Mouse (Mus musculus) spleen, adult 2 months (tissue): ENCODE data around the gene Cldn3. TPM values are rescaled to one million over a fixed set of nuclear protein-coding genes. Genes with fewer than 3 reads are reported as not detected.

Experiments used
- DNase-seq, 2 experiments: peaks; one replicate each; pipeline versions ENCODE4 v3.0.0 to v3.0.0-alpha.2; 2012 to 2021; ENCODE audit warnings: low spot score in 2 of 2, low read depth in 1 of 2
- H3K27ac ChIP-seq: fragments of 200-500 bp; 2 replicates; pipeline ENCODE4 v1.5.1; 2012; ENCODE audit warnings: low read length, inconsistent platforms; ENCODE audit not compliant: insufficient read depth
- H3K27me3 ChIP-seq: fragments of 200-500 bp; 2 replicates; pipeline ENCODE4 v1.6.1; 2012; ENCODE audit warnings: mild to moderate bottlenecking, moderate library complexity, low read length, inconsistent platforms; ENCODE audit not compliant: control insufficient read depth, insufficient read depth
- H3K36me3 ChIP-seq: fragments of 200-500 bp; 2 replicates; pipeline ENCODE4 v1.6.1; 2012; ENCODE audit warnings: mild to moderate bottlenecking, low read length, inconsistent platforms; ENCODE audit not compliant: control insufficient read depth, insufficient read depth
- H3K4me1 ChIP-seq: fragments of 200-500 bp; 2 replicates; pipeline ENCODE4 v1.6.1; 2011; ENCODE audit warnings: inconsistent platforms; ENCODE audit not compliant: control insufficient read depth, insufficient read depth, insufficient read length
- H3K4me3 ChIP-seq: fragments of 200-500 bp; 2 replicates; pipeline ENCODE4 v1.5.1; 2011; ENCODE audit warnings: mild to moderate bottlenecking, inconsistent platforms; ENCODE audit not compliant: insufficient read depth, insufficient read length; ENCODE audit errors: extremely low read depth
- CTCF ChIP-seq: fragments of 200-500 bp; IDR thresholded peaks from 2 replicates; pipeline ENCODE4 v1.5.1; 2011; ENCODE audit warnings: mild to moderate bottlenecking, inconsistent platforms; ENCODE audit not compliant: insufficient read depth, insufficient read length, insufficient replicate concordance; ENCODE audit errors: extremely low read depth
- POLR2A ChIP-seq: fragments of 200-500 bp; IDR thresholded peaks from 2 replicates; pipeline ENCODE4 v1.6.1; 2011; ENCODE audit warnings: low read depth, low read length, inconsistent platforms
- WGBS: fragments of 180-500 bp; shearing (Covaris S2); methylation state at CpG from one replicate; pipeline ENCODE4 v1.1.7; 2018; 5-methylcytosine and 5-hydroxymethylcytosine counted together
- polyA plus RNA-seq: library from polyadenylated mRNA; depleted of rRNA; stranded (reverse); fragments of >200 nt; gene quantifications from 2 replicates; pipeline ENCODE4 v1.2.3, GENCODE M21; 2012

Cldn3 gene
- polyA plus RNA-seq, 1 experiment = 3.1 TPM

- Histone ChIP-seq H3K36me3 (no peaks in the 10 kb centered on the region), H3K27me3 (no peaks in the 10 kb centered on the region), H3K4me1 (no peaks in the 10 kb centered on the region), H3K4me3 (no peak overlapping the region), H3K27ac (no peak overlapping the region)
- WGBS = 14% methylated on average over 14 of the region's 14 CpGs
- no peak for DNase-seq
- TF ChIP-seq POLR2A = no peak
- TF ChIP-seq CTCF = no peak
Measured at GRCm38 (mm10) chr5:135001309-135001708, 15.3 kb downstream of the Cldn3 start.

GRCm38 (mm10) chr5:135002151-135002550 is 16.1 kb downstream of the Cldn3 start:
- no peak for DNase-seq
- Histone ChIP-seq H3K27me3 (no peaks in the 10 kb centered on the region), H3K36me3 (no peaks in the 10 kb centered on the region), H3K4me3 (no peak overlapping the region), H3K4me1 (no peaks in the 10 kb centered on the region), H3K27ac (no peak overlapping the region)
- TF ChIP-seq CTCF (no peak), POLR2A (no peak)
- WGBS = 85% methylated on average over 5 of the region's 5 CpGs

- peak; percentile 3; the same call in 1 of the 2 replicates for TF ChIP-seq CTCF
- no peak for TF ChIP-seq POLR2A
- 28% methylated on average over 16 of the region's 16 CpGs for WGBS
- DNase-seq = peak in 1 of 2 experiments; percentile 41
Measured at GRCm38 (mm10) chr5:135007802-135008571, 22.0 kb downstream of the Cldn3 start.

DNA sequence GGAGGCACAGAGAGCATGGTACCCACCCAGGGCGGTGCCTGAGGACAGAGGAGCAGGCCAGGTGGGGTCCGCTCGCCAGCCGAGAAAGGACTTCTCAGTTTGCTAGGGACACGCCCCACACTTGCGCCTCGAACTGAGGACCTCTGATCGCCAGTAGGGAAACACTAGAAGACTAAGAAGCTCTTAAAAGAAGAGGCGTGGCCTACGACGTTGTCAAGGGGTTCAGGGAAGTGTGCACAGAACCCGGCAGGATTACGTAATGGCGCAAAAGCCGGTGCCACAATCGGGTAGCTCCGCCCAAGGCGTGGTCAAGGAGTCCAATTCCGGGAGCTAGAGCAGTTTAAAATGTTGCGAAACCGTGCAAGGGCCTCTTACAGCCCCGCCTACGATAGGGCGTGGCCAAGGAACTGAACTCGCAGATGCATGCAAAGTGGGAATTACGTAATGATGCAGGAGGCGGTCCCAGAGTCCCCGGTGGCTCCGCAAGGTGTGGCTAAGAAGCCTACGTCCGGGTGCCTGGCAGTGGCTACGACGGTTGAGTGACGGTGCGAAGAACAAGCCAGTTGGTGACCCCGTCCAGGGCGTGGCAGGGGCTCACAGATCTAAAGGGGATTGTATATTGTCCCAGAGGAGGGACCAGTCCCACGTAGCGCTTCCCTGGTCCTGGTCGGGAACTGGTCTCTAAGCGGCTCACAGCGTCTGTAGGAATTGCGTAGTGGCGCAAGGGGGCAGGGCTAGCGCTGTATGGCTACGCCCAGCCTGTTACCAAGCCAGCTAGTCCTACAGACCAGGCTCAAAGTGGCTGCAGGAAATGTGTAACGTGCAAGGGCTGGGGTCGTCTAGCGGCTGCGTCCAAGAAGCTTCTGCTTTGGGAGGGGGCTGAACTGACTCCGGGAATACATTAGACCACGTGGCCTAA is 22.9 kb downstream of the Cldn3 start, which contains the start of gene Abhd11:
Gene Abhd11 (plus strand): TSS at position 482 of the 919 bp plus-strand sequence.
- peak; percentile 98 to 100 for DNase-seq
- peaks cover 4% of the 10 kb centered on the region; the same call in 1 of the 2 replicates for H3K4me1 ChIP-seq
- H3K36me3 ChIP-seq = no peaks in the 10 kb centered on the region
- H3K27me3 ChIP-seq = no peaks in the 10 kb centered on the region
- under 1% methylated on average over 52 of the region's 52 CpGs for WGBS
- H3K27ac ChIP-seq = peak within 1 kb of the TSS; percentile 99
- TF ChIP-seq CTCF = no peak
- TF ChIP-seq POLR2A = peak; percentile 83
- peak within 1 kb of the TSS; percentile 78 for H3K4me3 ChIP-seq

More at GRCm38 (mm10) chr5:135007802-135008571, 22.0 kb downstream of the Cldn3 start:
- Histone ChIP-seq H3K27me3 (no peaks in the 10 kb centered on the region), H3K27ac (peak overlapping the region; percentile 88), H3K36me3 (no peaks in the 10 kb centered on the region), H3K4me1 (peaks cover 4% of the 10 kb centered on the region; the same call in 1 of the 2 replicates), H3K4me3 (peak overlapping the region; percentile 61)

DNA sequence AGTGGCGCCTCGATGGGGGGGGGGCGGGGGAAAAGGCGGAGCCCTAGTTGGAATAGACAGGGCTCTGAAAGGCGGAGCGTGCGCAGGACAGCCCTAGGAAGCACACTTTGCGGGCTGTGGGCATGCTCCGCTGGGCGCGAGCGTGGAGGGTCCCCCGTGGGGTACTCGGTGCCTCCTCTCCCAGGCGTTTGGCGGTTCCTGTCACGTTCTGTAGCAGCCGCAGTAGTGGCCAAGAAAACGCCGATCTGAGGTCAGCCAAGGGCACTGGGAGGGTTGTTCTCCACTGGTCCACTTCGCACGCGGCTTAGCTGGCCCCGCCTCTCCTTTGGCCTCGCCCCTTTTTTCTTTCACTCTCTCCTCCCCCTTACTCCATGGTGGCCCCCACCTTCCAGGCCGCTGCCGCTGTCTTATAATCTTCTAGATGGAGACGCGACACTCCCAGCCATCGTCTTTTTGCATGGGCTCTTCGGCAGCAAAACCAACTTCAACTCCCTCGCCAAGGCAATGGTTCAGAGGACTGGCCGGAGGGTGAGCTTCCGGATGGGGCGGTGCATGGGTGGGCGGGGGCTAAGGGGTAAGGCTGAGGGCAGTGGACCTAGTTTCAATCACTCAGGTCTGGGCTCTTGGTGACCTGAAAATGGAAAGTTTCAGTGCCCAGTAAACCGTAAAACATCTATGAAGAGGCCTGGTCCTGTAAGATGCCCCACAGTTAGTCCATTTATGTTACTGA is 23.7 kb downstream of the Cldn3 start:
- Histone ChIP-seq H3K4me3 (peak overlapping the region; percentile 78), H3K27me3 (no peaks in the 10 kb centered on the region), H3K4me1 (peaks cover 4% of the 10 kb centered on the region; the same call in 1 of the 2 replicates), H3K27ac (peak overlapping the region; percentile 99), H3K36me3 (no peaks in the 10 kb centered on the region)
- DNase-seq = peak; percentile 76 to 85
- under 1% methylated on average over 36 of the region's 37 CpGs for WGBS
- TF ChIP-seq POLR2A (0 out of 2 replicates have a peak, but pooled peaks have one; percentile 7), CTCF (no peak)

DNA sequence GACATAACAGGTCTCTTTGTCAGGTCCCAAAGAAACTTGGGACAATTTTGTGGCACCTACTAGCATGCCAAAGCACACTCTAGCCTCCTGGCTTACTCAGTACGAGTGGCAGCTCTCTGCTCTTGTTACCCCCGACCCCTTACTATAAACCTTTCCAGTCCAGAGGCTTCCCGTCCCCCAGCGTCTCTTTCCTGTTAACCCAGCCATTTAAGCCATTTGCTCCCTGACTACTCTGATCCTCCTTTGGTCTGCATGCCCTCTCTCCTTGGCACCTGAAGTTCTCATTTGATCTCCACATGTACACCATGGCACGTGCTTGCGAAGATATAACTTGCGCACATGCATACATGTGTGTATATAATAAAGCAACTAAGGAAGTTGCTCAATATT is 24.3 kb downstream of the Cldn3 start:
- WGBS = 48% methylated on average over 7 of the region's 7 CpGs
- Histone ChIP-seq H3K4me3 (no peak overlapping the region), H3K27me3 (no peaks in the 10 kb centered on the region), H3K27ac (0 out of 2 replicates have a peak overlapping the region, but pooled peaks have one; percentile 39), H3K36me3 (no peaks in the 10 kb centered on the region), H3K4me1 (peaks cover 4% of the 10 kb centered on the region; the same call in 1 of the 2 replicates)
- TF ChIP-seq POLR2A = no peak
- no peak for TF ChIP-seq CTCF
- no peak for DNase-seq
